8 mouse cellular contexts compared by ENCODE assay signal in genomic region chr12:11265382-11266281, GRCm38 (mm10). TPM values are rescaled to one million over a fixed set of nuclear protein-coding genes. Genes with fewer than 3 reads are reported as not detected.
DNase-seq lines count a peak whose midpoint lies in the region; ATAC-seq and TF ChIP-seq lines count a peak whose summit lies in the region.

Gene Gen1, minus strand, starts transcription at chr12:11265801.
Gene Smc6, plus strand, starts transcription at chr12:11265886.

- WGBS in heart, embryonic 11.5 days (ENCODE audit: insufficient replicate concordance), result under 1% methylated on average over 79 of the region's 83 CpGs
- 0% methylated on average over 72 of the region's 83 CpGs for WGBS in kidney, embryonic 16.5 days
- WGBS in liver, adult 2 months, result under 1% methylated on average over 83 of the region's 83 CpGs

- peak within 1 kb of the TSS; percentile 84 for H3K4me3 ChIP-seq in C2C12 (ENCODE audit: insufficient read depth, poor library complexity, severe bottlenecking)
- H3K4me3 ChIP-seq in erythroblast, embryonic 14.5 days (replicated peaks), result peak within 1 kb of the TSS; percentile 98
- H3K4me3 ChIP-seq in heart, embryonic 11.5 days (ENCODE audit: low read depth, low read length), result peak within 1 kb of the TSS; percentile 92
- H3K4me3 ChIP-seq in kidney, embryonic 16.5 days (ENCODE audit: low read length), result peak within 1 kb of the TSS; percentile 76
- H3K4me3 ChIP-seq in liver, adult 2 months (ENCODE audit: insufficient read depth, low read depth, low read length), result peak within 1 kb of the TSS; percentile 89
- peak within 1 kb of the TSS; percentile 83 for H3K4me3 ChIP-seq in myocyte

- peak; percentile 98 for DNase-seq in brain, embryonic 14.5 days (ENCODE audit: low read depth)
- DNase-seq in liver, adult 2 months (ENCODE audit: extremely low read depth, low read depth, low spot score), result peak; percentile 79
- DNase-seq in splenic B cell, adult 2 months (ENCODE audit: low read depth, low spot score), result peak; percentile 98

- no peaks in the 10 kb centered on the region for H3K9me3 ChIP-seq in erythroblast, embryonic 14.5 days (ENCODE audit: control insufficient read depth, low read length)
- H3K9me3 ChIP-seq in heart, embryonic 11.5 days (replicated peaks; ENCODE audit: control insufficient read depth, low read length), result no peaks in the 10 kb centered on the region
- no peaks in the 10 kb centered on the region for H3K9me3 ChIP-seq in kidney, embryonic 16.5 days (ENCODE audit: low read length)

- peak within 1 kb of the TSS; percentile 83 for H3K4me2 ChIP-seq in heart, embryonic 11.5 days
- H3K4me2 ChIP-seq in kidney, embryonic 16.5 days (replicated peaks; ENCODE audit: low read depth, low read length), result peak within 1 kb of the TSS; percentile 75
- peak within 1 kb of the TSS; percentile 85 for H3K4me2 ChIP-seq in myocyte (ENCODE audit: low read depth)

- peaks cover 27% of the 10 kb centered on the region for H3K36me3 ChIP-seq in C2C12 (ENCODE audit: control insufficient read depth, insufficient read depth)
- peaks cover 36% of the 10 kb centered on the region for H3K36me3 ChIP-seq in erythroblast, embryonic 14.5 days (ENCODE audit: control insufficient read depth)
- H3K36me3 ChIP-seq in heart, embryonic 11.5 days (ENCODE audit: control insufficient read depth, insufficient read depth, low read length), result no peaks in the 10 kb centered on the region
- H3K36me3 ChIP-seq in kidney, embryonic 16.5 days (ENCODE audit: insufficient read depth, low read length), result no peaks in the 10 kb centered on the region
- H3K36me3 ChIP-seq in liver, adult 2 months (ENCODE audit: control insufficient read depth, insufficient read depth, low read length), result peaks cover under 1% of the 10 kb centered on the region; the same call in 1 of the 2 replicates
- no peaks in the 10 kb centered on the region for H3K36me3 ChIP-seq in myocyte (ENCODE audit: control insufficient read depth, insufficient read depth)
- 0 out of 2 replicates have a peak, but pooled peaks cover under 1% of the 10 kb centered on the region for H3K36me3 ChIP-seq in splenic B cell, adult 2 months (ENCODE audit: control insufficient read depth, insufficient read depth, low read length, poor library complexity, severe bottlenecking)

- H3K79me3 ChIP-seq in C2C12 (ENCODE audit: low read depth), result peaks cover 81% of the 10 kb centered on the region

- peaks cover 42% of the 10 kb centered on the region for H3K4me1 ChIP-seq in erythroblast, embryonic 14.5 days (ENCODE audit: control insufficient read depth)
- peaks cover 7% of the 10 kb centered on the region for H3K4me1 ChIP-seq in heart, embryonic 11.5 days (ENCODE audit: control insufficient read depth, insufficient read depth, low read length)
- H3K4me1 ChIP-seq in kidney, embryonic 16.5 days (ENCODE audit: insufficient read depth, low read length), result peaks cover 27% of the 10 kb centered on the region
- H3K4me1 ChIP-seq in liver, adult 2 months (ENCODE audit: control insufficient read depth, insufficient read depth, low read length), result peaks cover 10% of the 10 kb centered on the region

- TF ChIP-seq POLR2A in brain, embryonic 14.5 days (IDR thresholded peaks at IDR 0.05; ENCODE audit: borderline replicate concordance, extremely low read depth, insufficient read depth, insufficient read length, poor library complexity, severe bottlenecking), result peak; percentile 95
- TF ChIP-seq POLR2A in liver, adult 2 months (IDR thresholded peaks at IDR 0.05; ENCODE audit: extremely low read depth, insufficient read depth, low read length), result peak; percentile 90
- peak; percentile 98 for TF ChIP-seq POLR2A in myocyte (IDR thresholded peaks at IDR 0.05; ENCODE audit: insufficient read length, low read depth)

- H3K9ac ChIP-seq in heart, embryonic 11.5 days (ENCODE audit: low read depth, low read length), result peak within 1 kb of the TSS; percentile 98
- H3K9ac ChIP-seq in kidney, embryonic 16.5 days (replicated peaks; ENCODE audit: low read length), result peak within 1 kb of the TSS; percentile 94
- H3K9ac ChIP-seq in liver, adult 2 months (ENCODE audit: low read depth, low read length), result peak within 1 kb of the TSS; percentile 91

- H3K27me3 ChIP-seq in C2C12 (ENCODE audit: control insufficient read depth, insufficient read depth, insufficient read length) (no peaks in the 10 kb centered on the region), myocyte (ENCODE audit: control insufficient read depth, insufficient read depth, insufficient read length) (no peaks in the 10 kb centered on the region)
- no peaks in the 10 kb centered on the region for H3K27me3 ChIP-seq in erythroblast, embryonic 14.5 days (ENCODE audit: control insufficient read depth)
- no peaks in the 10 kb centered on the region for H3K27me3 ChIP-seq in heart, embryonic 11.5 days (ENCODE audit: control insufficient read depth, insufficient read depth, low read length)
- H3K27me3 ChIP-seq in kidney, embryonic 16.5 days (ENCODE audit: insufficient read depth, low read length), result no peaks in the 10 kb centered on the region
- no peaks in the 10 kb centered on the region for H3K27me3 ChIP-seq in liver, adult 2 months (ENCODE audit: control insufficient read depth, insufficient read depth, low read length)
- no peaks in the 10 kb centered on the region for H3K27me3 ChIP-seq in splenic B cell, adult 2 months (ENCODE audit: control insufficient read depth, insufficient read depth, low read length, poor library complexity, severe bottlenecking)

- H3K27ac ChIP-seq in heart, embryonic 11.5 days (ENCODE audit: low read depth, low read length), result peak within 1 kb of the TSS; percentile 94
- peak within 1 kb of the TSS; percentile 86 for H3K27ac ChIP-seq in kidney, embryonic 16.5 days (ENCODE audit: low read length)
- peak within 1 kb of the TSS; percentile 85 for H3K27ac ChIP-seq in liver, adult 2 months (replicated peaks; ENCODE audit: insufficient read depth, low read depth, low read length)

- ATAC-seq in heart, embryonic 11.5 days (replicated peaks; ENCODE audit: insufficient number of reproducible peaks, low FRiP score, low TSS enrichment), result peak; percentile 99
- peak; percentile 99 for ATAC-seq in kidney, embryonic 16.5 days (ENCODE audit: low FRiP score, low TSS enrichment)

- peak within 1 kb of the TSS; percentile 96 for H3ac ChIP-seq in C2C12 (ENCODE audit: control insufficient read depth, insufficient read length, low read depth)
- peak within 1 kb of the TSS; percentile 36 for H3ac ChIP-seq in myocyte (ENCODE audit: control insufficient read depth, insufficient read length)

- H3K79me2 ChIP-seq in C2C12 (ENCODE audit: control insufficient read depth, insufficient read depth) (peaks cover 93% of the 10 kb centered on the region), myocyte (ENCODE audit: control insufficient read depth, insufficient read depth) (peaks cover 82% of the 10 kb centered on the region)
- H3K79me2 ChIP-seq in liver, adult 2 months (ENCODE audit: control insufficient read depth, insufficient read depth, low read length), result peaks cover 8% of the 10 kb centered on the region; the same call in 1 of the 2 replicates

- TF ChIP-seq CTCF in C2C12 (IDR thresholded peaks at IDR 0.05; ENCODE audit: control insufficient read depth, insufficient read depth, insufficient read length), result no peak
- TF ChIP-seq CTCF in brain, embryonic 14.5 days (IDR thresholded peaks at IDR 0.05; ENCODE audit: borderline replicate concordance, extremely low read depth, insufficient read depth, insufficient read length), result no peak
- TF ChIP-seq CTCF in liver, adult 2 months (IDR thresholded peaks at IDR 0.05; ENCODE audit: low read depth, low read length), result no peak

TF ChIP-seq in C2C12, 6 proteins besides CTCF, POLR2A, EP300 and RAD21:
- TF ChIP-seq MAX (IDR thresholded peaks at IDR 0.05) (peak; percentile 82), MYOG (IDR thresholded peaks at IDR 0.05; ENCODE audit: control insufficient read depth, extremely low read depth, insufficient read length) (no peak)

TF ChIP-seq in myocyte, 11 proteins besides CTCF, POLR2A, EP300 and RAD21:
- TF ChIP-seq E2F4 (IDR thresholded peaks at IDR 0.05; ENCODE audit: insufficient read depth) (peak; percentile 100), USF1 (IDR thresholded peaks at IDR 0.05; ENCODE audit: low read depth) (no peak), MYOG (IDR thresholded peaks at IDR 0.05; ENCODE audit: control insufficient read depth in 1 of 3, insufficient read depth in 1 of 3, insufficient read length in 2 of 3, low read depth in 2 of 3) (peak in 1 of 3 experiments; percentile 0), TCF12 (IDR thresholded peaks at IDR 0.05; ENCODE audit: insufficient read depth, poor library complexity, severe bottlenecking) (no peak), SRF (IDR thresholded peaks at IDR 0.05; ENCODE audit: control insufficient read depth, insufficient read length, low read depth) (peak; percentile 14), POLR2AphosphoS2 (IDR thresholded peaks at IDR 0.05; ENCODE audit: insufficient read length, low read depth) (peak; percentile 94)
TF ChIP-seq in myocyte: peak in this region for 4.

RNA-seq across cellular contexts. Expression of gene Gen1, which starts in this region (rescaled TPM):
- polyA plus RNA-seq in C2C12 (2012; fragmentation: generic; extraction: Trizol) (6.2 TPM), myocyte (2012; fragmentation: generic; extraction: Trizol) (1.8 TPM)
- polyA plus RNA-seq in brain, embryonic 14.5 days (2012; rRNA removed), result 2.1 and 2.3 TPM in 2 replicates
- 0.87 and 1.1 TPM in 2 replicates for polyA plus RNA-seq in erythroblast, embryonic 14.5 days (2012)
- 8.8 and 17.8 TPM in 2 replicates for polyA plus RNA-seq in heart, embryonic 11.5 days (2014; fragmentation: Nextera tagmentation; extraction: Ambion mirVana)
- polyA plus RNA-seq in kidney, embryonic 16.5 days (2015; fragmentation: Nextera tagmentation; extraction: Ambion mirVana), result 8.6 and 9.4 TPM in 2 replicates
- total RNA-seq in liver, adult 2 months (2014; rRNA removed), result 0.74 TPM in 2 replicates
- 0.05 and 0.14 TPM in 2 replicates for polyA plus RNA-seq in liver, adult 2 months (2012; rRNA removed)

RNA-seq across cellular contexts. Expression of gene Smc6, which starts in this region (rescaled TPM):
- 15.2 TPM for polyA plus RNA-seq in C2C12 (2012; fragmentation: generic; extraction: Trizol)
- polyA plus RNA-seq in brain, embryonic 14.5 days (2012; rRNA removed), result 39.3 and 50.5 TPM in 2 replicates
- polyA plus RNA-seq in erythroblast, embryonic 14.5 days (2012), result 3.6 and 4.8 TPM in 2 replicates
- 87.6 and 111 TPM in 2 replicates for polyA plus RNA-seq in heart, embryonic 11.5 days (2014; fragmentation: Nextera tagmentation; extraction: Ambion mirVana)
- polyA plus RNA-seq in kidney, embryonic 16.5 days (2015; fragmentation: Nextera tagmentation; extraction: Ambion mirVana), result 110 and 144 TPM in 2 replicates
- total RNA-seq in liver, adult 2 months (2014; rRNA removed), result 21.3 and 22.7 TPM in 2 replicates
- polyA plus RNA-seq in liver, adult 2 months (2012; rRNA removed), result 1.9 and 2.1 TPM in 2 replicates
- 11.2 TPM for polyA plus RNA-seq in myocyte (2012; fragmentation: generic; extraction: Trizol)

Comparison
In these comparisons a context has a peak if more than half of its experiments do, and no peak if none do; other contexts are left out.
1. Peak in every context shown above with its lines: DNase-seq, ATAC-seq, H3K4me3 ChIP-seq and H3K27ac ChIP-seq.